Mouse (Mus musculus): ENCODE results near the gene Trib2.

Trib2 gene

GRCm38 (mm10) chr12:15814249-15815081 lies 2.3 kb downstream of the Trib2 start:
- in situ Hi-C loops (cut with MboI): loop anchor here (10.0 kb wide), 3 partner anchors 280 to 690 kb away; no protein-coding TSS in a partner anchor

GRCm38 (mm10) chr12:15813819-15814165 lies 2.9 kb downstream of the Trib2 start:
- in situ Hi-C loops (cut with MboI): loop anchor here (10.0 kb wide), 3 partner anchors 279 to 691 kb away; no protein-coding TSS in a partner anchor

- in situ Hi-C loops (cut with MboI): loop anchor here (10.0 kb wide), 3 partner anchors 278 to 692 kb away; no protein-coding TSS in a partner anchor
These were observed 3.4 kb downstream of the Trib2 start for GRCm38 (mm10) chr12:15813133-15813818.

- in situ Hi-C loops (cut with MboI): loop anchor here (10.0 kb wide), 3 partner anchors 278 to 692 kb away; no protein-coding TSS in a partner anchor
These were observed 4.4 kb downstream of the Trib2 start for GRCm38 (mm10) chr12:15812139-15812962.

- in situ Hi-C loops (cut with MboI): loop anchor here (10.0 kb wide), 3 partner anchors 277 to 693 kb away; no protein-coding TSS in a partner anchor
These were observed 5.0 kb downstream of the Trib2 start for GRCm38 (mm10) chr12:15811682-15812081.

- in situ Hi-C loops (cut with MboI): loop anchor here (10.0 kb wide), 3 partner anchors 276 to 694 kb away; no protein-coding TSS in a partner anchor
These were observed 5.8 kb downstream of the Trib2 start for GRCm38 (mm10) chr12:15810926-15811325.

GRCm38 (mm10) chr12:15809657-15810056 lies 7.1 kb downstream of the Trib2 start:
- in situ Hi-C loops (cut with MboI): loop anchor here (10.0 kb wide), 3 partner anchors 275 to 695 kb away; no protein-coding TSS in a partner anchor

- in situ Hi-C loops (cut with MboI): no loop called here
These were observed 7.5 kb downstream of the Trib2 start for GRCm38 (mm10) chr12:15809249-15809648.

- in situ Hi-C loops (cut with MboI): no loop called here
These were observed 8.4 kb downstream of the Trib2 start for GRCm38 (mm10) chr12:15808186-15808800.

- in situ Hi-C loops (cut with MboI): no loop called here
These were observed 11.8 kb downstream of the Trib2 start for GRCm38 (mm10) chr12:15804931-15805331.

GRCm38 (mm10) chr12:15803936-15804438 lies 12.7 kb downstream of the Trib2 start:
- in situ Hi-C loops (cut with MboI): no loop called here

GRCm38 (mm10) chr12:15801571-15801930 lies 15.2 kb downstream of the Trib2 start:
- in situ Hi-C loops (cut with MboI): no loop called here

GRCm38 (mm10) chr12:15800914-15801570 lies 15.7 kb downstream of the Trib2 start:
- in situ Hi-C loops (cut with MboI): no loop called here

- in situ Hi-C loops (cut with MboI): no loop called here
These were observed 16.4 kb downstream of the Trib2 start for GRCm38 (mm10) chr12:15800196-15800913.

GRCm38 (mm10) chr12:15798019-15798418 lies 18.7 kb downstream of the Trib2 start:
- in situ Hi-C loops (cut with MboI): no loop called here

GRCm38 (mm10) chr12:15795886-15796285 lies 20.8 kb downstream of the Trib2 start:
- in situ Hi-C loops (cut with MboI): no loop called here

- in situ Hi-C loops (cut with MboI): no loop called here
These were observed 23.4 kb downstream of the Trib2 start for GRCm38 (mm10) chr12:15793336-15793735.

GRCm38 (mm10) chr12:15790181-15790580 lies 26.5 kb downstream of the Trib2 start:
- in situ Hi-C loops (cut with MboI): no loop called here

GRCm38 (mm10) chr12:15777047-15777446 lies 39.7 kb downstream of the Trib2 start:
- in situ Hi-C loops (cut with MboI): no loop called here

GRCm38 (mm10) chr12:15771686-15772085 lies 45.0 kb downstream of the Trib2 start:
- in situ Hi-C loops (cut with MboI): no loop called here

Data from mature B cell (primary cell).